Mouse (Mus musculus) bone marrow, adult 2 months (tissue): ENCODE measurements around the gene Pola2. TPM values are rescaled to one million over a fixed set of nuclear protein-coding genes. Genes with fewer than 3 reads are reported as not detected.

Experiments used
- H3K27ac ChIP-seq: fragments of 200-500 bp; 2 replicates; pipeline ENCODE4 v1.5.1; 2012; ENCODE audit warnings: low read depth, mild to moderate bottlenecking, control low read depth, inconsistent platforms, low read length; ENCODE audit not compliant: control insufficient read depth, poor library complexity, insufficient read depth
- H3K4me1 ChIP-seq: fragments of 200-500 bp; 2 replicates; pipeline ENCODE4 v1.6.1; 2011; ENCODE audit warnings: low read length; ENCODE audit not compliant: control insufficient read depth, insufficient read depth
- H3K4me3 ChIP-seq: fragments of 200-500 bp; replicated peaks from 2 replicates; pipeline ENCODE3; 2011; ENCODE audit warnings: mild to moderate bottlenecking, low read depth, low read length, control low read depth; ENCODE audit not compliant: control insufficient read depth
- CTCF ChIP-seq: fragments of 200-500 bp; IDR thresholded peaks from 2 replicates; pipeline ENCODE4 v1.5.1; 2011; ENCODE audit warnings: low read length, control low read depth; ENCODE audit not compliant: control insufficient read depth, insufficient read depth
- POLR2A ChIP-seq: fragments of 200-500 bp; IDR thresholded peaks from 2 replicates; pipeline ENCODE4 v1.6.1; 2011; ENCODE audit warnings: low read depth, mild to moderate bottlenecking, control low read depth, low read length, borderline replicate concordance; ENCODE audit not compliant: control insufficient read depth
- WGBS: fragments of 180-500 bp; shearing (Covaris S2); methylation state at CpG from one replicate; pipeline ENCODE4 v1.1.7; 2018; 5-methylcytosine and 5-hydroxymethylcytosine counted together
- polyA plus RNA-seq: library from polyadenylated mRNA; stranded (reverse); fragments of >200 nt; gene quantifications from 2 replicates; pipeline ENCODE4 v1.2.4, GENCODE M21; 2011; ENCODE audit warnings: low replicate concordance; ENCODE audit not compliant: missing spikeins, insufficient read depth, insufficient read length

Gene Pola2
- polyA plus RNA-seq, 1 experiment = 79.8 TPM

DNA sequence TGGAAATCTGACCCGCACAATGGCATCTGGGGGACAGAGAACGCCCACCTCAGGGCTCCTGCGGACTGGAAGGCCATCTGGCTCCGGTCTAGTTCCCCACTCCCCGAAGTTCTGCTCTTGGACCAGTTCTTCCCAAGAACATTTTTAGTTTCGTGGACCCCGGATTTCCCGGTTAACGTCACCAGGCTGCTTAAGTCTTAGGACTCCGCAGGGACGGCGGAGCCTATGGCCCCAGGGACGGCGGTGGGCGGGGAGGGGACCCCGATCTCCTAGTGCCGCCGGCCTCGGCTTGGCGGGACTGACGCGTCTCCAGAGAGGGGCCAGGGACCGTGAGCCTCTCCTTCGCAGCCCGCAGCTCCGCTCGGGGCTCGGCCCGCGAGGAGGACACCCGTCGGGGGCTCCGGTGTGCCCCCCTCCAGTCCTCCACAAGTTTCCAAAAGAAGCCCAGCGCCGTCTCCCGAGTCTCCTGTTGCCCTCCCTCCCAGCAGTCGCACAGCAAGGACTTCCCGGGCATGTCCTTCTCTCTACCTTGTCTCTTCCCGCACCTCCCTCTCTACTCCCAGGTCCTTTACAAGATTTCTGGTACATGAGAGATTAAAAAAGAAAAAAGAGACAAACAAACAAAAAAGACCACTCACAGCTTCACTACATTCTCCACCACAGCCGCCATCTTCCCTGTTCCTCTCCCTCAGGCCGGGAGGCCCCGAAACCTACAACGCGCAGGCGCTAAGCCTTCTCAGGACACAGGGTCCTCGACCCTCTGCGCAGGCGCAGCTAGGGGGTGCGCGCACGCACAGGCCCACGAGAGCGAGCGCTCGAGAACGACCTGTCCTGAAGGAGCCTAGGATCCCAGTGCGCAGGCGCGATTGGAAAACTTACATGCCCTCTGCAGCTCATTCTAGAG, 51.6 kb downstream of the Pola2 start:
- Histone ChIP-seq H3K4me1 (peaks cover 3% of the 10 kb centered on the region; the same call in 1 of the 2 replicates), H3K4me3 (peak overlapping the region; percentile 97), H3K27ac (peak overlapping the region; percentile 54)
- TF ChIP-seq CTCF = 0 out of 2 replicates have a peak, but pooled peaks have one; percentile 4
- peak; percentile 93 for TF ChIP-seq POLR2A
- WGBS = under 1% methylated on average over 59 of the region's 59 CpGs

DNA sequence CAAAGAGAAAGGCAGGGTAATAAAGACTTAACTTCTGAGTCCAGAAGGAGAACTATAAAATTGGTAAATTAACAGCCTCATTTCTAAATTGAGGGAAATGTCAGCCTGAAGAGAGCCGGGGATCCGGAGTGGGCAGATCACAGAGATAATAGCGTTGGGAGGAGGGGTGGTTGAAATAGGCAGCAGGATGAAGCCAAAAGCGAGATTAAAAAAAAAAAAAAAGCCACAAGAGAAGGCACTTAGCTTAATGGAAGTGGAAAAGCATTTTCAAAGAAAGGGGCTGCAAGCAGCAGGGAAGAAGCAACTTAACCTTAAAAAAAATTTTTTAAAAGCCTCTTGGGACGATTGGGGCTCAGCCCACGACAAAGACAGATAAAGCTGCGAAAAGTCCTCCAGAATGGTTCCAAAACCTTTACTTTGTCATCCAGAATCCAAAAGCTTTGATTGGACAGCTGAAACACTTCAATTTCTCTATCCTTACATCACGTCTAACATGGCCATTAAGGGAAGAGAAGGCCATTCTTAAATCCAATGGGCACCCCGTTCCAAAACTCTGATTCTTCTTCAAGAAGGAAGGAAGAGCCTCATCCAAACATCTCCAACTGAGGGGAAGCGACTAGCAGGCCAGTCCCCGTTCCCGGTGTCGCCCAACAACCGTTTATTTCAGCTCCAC, 52.4 kb downstream of the Pola2 start:
- TF ChIP-seq POLR2A = no peak
- TF ChIP-seq CTCF = no peak
- peaks cover 3% of the 10 kb centered on the region; the same call in 1 of the 2 replicates for H3K4me1 ChIP-seq
- 0 out of 2 replicates have a peak overlapping the region, but pooled peaks have one; percentile 54 for H3K27ac ChIP-seq
- 3% methylated on average over 14 of the region's 14 CpGs for WGBS
- peak overlapping the region; percentile 97 for H3K4me3 ChIP-seq

DNA sequence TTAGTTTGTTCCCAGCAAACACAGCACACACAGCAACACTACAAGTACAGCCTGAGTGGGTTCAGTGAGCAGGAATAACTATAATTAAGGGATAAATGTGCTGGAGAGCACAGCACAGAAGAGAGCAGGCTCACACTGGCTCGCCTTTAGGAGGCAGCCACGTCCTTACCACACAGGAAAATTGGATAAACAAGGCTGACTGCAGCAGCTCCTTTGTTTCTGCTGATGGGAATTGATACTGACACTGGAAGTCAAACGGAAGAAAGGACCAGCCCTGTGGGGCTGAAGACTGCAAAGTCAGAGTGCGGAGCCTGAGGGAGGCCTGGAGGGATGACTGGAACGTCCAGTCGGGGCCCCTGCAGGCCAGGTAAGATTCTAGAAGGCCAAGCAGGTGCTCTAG, 53.8 kb downstream of the Pola2 start:
- 69% methylated on average over 6 of the region's 6 CpGs for WGBS
- Histone ChIP-seq H3K27ac (no peak overlapping the region), H3K4me3 (no peak overlapping the region), H3K4me1 (peaks cover 3% of the 10 kb centered on the region; the same call in 1 of the 2 replicates)
- TF ChIP-seq CTCF (no peak), POLR2A (no peak)

DNA sequence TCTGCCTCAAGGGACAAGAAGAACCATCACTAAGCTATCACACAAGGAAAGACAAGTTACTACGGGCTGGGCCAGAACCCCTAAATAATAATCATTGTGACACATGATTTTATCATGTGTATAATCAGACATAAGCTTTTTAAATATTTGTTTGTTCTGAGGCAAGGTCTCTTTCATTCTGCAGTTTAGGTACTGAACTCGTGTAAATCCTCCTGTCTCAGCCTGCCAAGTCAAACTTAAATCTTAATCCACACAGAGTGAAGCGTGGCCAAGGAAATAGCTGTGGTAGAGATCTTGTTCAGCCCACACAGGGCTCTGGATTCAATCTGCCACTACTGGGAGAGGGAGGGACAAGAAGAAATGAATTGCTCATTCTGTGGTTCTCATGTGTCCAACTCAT, 56.7 kb downstream of the Pola2 start:
- no peak overlapping the region for H3K4me3 ChIP-seq
- WGBS = 77% methylated on average over 3 of the region's 3 CpGs
- H3K27ac ChIP-seq = no peak overlapping the region
- TF ChIP-seq POLR2A (no peak), CTCF (no peak)
- no peaks in the 10 kb centered on the region for H3K4me1 ChIP-seq

DNA sequence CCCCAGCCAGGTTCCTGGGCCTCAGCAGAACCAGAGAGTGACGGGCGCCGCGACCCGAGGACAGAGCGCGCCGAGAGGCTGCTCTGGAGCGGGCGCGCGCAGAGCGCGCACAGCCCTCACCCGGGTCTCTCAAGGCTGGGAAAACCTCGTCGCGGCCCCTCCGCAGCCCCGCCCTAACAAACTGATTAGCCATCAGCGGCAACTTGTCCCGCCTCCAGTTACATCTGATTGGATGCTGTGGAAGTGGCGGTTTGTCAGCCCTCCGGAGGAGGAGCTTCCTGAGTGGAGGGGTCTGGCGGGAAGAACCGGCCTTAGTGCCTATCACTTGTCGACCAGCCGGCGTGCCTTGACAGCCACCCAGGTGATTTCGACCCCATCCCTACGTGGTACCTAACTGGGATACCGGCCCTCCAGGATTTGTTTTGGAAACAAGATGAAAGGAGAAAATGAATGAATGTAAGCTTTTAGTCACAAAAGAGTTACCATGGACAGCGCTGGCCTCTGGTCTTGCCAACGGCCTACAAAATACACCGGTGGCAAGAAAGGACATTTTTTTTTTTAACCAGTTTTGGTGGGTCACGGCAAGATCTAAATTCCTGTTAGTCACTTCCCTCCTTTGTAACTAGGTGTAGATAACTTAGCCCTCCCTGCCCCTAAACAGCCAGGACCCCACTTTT, 69.9 kb downstream of the Pola2 start, which contains the start of gene Tigd3:
Gene Tigd3 (minus strand): TSS at position 148 of the 677 bp plus-strand sequence.
- peak within 1 kb of the TSS; percentile 69 for H3K4me3 ChIP-seq
- TF ChIP-seq POLR2A = peak; percentile 82; the same call in 1 of the 2 replicates
- no peak for TF ChIP-seq CTCF
- H3K4me1 ChIP-seq = no peaks in the 10 kb centered on the region; the same call in 1 of the 2 replicates
- no peak within 1 kb of the TSS; the same call in 1 of the 2 replicates for H3K27ac ChIP-seq
- 2% methylated on average over 36 of the region's 36 CpGs for WGBS

DNA sequence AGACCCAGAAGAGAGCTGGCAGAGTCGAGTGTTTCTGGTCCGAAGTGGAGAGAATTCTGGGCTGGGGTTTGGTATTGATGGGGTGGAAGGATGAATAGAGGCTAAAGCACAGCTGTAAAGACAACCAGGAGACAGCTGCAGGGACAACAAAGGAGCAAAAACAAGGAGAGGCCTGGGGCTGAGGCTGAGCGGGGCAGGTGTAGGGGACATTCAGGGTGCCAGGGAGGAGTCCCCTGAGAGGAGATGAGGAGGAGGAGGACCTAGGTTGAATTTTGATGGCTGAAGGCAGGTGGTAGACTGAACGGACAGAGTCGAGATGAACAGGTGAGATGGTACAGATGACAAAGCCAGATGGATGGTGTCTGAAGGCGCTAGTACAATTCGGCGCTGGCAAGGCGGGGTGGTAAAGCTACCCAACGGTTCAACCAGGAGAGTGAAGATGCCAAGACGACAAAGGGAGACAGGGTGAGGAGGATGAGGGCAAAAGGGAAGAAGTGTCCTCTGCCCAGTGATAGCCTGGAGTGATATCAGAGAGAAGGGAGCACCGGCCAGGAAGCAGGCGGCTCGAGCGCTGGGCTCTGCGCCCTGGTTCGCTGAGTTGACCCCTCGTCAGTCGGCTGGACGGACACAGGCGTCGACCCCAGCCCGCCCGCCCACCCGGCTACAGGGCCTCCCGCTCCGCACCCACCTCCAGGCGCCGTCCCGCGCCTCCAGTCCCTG, 70.6 kb downstream of the Pola2 start:
- Histone ChIP-seq H3K4me3 (peak overlapping the region; percentile 69), H3K27ac (no peak overlapping the region; the same call in 1 of the 2 replicates), H3K4me1 (no peaks in the 10 kb centered on the region; the same call in 1 of the 2 replicates)
- WGBS = 8% methylated on average over 31 of the region's 31 CpGs
- TF ChIP-seq POLR2A (no peak), CTCF (no peak)

DNA sequence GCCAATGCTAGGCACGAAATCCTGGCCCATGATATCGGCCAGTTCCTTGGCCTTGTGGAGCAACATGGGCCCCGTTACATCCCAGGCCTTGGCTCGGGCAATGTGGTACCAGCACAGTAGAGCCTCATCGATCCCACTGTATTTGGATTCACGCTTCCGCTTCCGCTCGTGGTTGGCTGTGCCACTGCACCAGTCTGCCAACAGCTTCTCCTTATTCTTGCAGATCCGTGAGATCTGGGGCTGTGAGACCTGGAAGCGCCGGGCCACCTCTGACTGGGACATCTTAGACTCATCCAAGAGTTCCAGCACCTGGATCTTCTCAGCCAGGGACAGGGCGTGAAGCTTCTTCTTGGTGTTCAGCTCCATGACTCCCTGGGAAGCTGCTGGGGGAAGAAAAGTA, 71.3 kb downstream of the Pola2 start:
- Histone ChIP-seq H3K4me3 (no peak overlapping the region), H3K4me1 (no peaks in the 10 kb centered on the region; the same call in 1 of the 2 replicates), H3K27ac (no peak overlapping the region; the same call in 1 of the 2 replicates)
- WGBS = 92% methylated on average over 13 of the region's 13 CpGs
- TF ChIP-seq POLR2A (no peak), CTCF (no peak)
